Mouse (Mus musculus) bone marrow, adult 2 months (tissue): ENCODE measurements around the gene Casp2.

Experiments used
- CTCF ChIP-seq: fragments of 200-500 bp; IDR thresholded peaks from 2 replicates; pipeline ENCODE4 v1.5.1; 2011; ENCODE audit warnings: low read length, control low read depth; ENCODE audit not compliant: control insufficient read depth, insufficient read depth
- POLR2A ChIP-seq: fragments of 200-500 bp; IDR thresholded peaks from 2 replicates; pipeline ENCODE4 v1.6.1; 2011; ENCODE audit warnings: low read depth, mild to moderate bottlenecking, control low read depth, low read length, borderline replicate concordance; ENCODE audit not compliant: control insufficient read depth

DNA sequence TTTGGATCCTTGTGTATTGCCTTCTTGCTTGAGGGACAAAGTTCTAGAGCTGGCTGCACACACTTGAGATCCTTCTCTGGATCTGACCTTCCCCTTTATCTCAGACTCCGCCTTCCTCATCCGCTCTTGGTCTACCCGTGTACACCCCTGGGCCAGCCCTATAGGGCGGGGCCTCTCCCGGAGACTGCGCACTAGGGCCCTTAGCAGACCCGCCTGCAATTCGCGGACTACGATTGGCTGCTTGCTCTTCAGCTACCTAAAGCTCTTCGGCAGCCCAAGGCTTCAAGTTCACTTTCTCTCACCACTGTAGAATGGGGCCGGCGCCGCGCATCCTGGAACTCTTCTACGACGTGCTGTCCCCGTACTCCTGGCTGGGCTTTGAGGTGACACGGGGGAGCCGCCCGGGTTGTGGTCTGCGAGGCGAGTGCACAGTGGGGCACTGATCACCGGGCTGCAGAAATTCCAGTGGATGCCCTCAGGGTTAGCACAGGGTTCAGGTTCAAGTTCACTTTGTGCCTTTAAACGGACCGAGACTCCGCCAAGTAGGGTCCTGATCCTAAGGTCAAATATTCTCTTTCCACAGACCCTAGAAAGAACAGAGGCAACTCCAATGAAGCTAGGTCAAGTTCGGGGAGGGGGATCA lies 19.0 kb upstream of the Casp2 start, which contains the start of gene Gstk1:
- TF ChIP-seq CTCF (no peak), POLR2A (no peak)
